Mouse (Mus musculus) left cerebral cortex, postnatal 25 days (tissue): ENCODE results near the gene Plekhb2. TPM values are rescaled to one million over a fixed set of nuclear protein-coding genes. Genes with fewer than 3 reads are reported as not detected.

ENCODE experiments used
- total RNA-seq, 2 experiments: library from RNA; stranded (reverse); gene quantifications; 2 replicates each; pipeline ENCODE4 v1.2.3; 2021

Plekhb2 gene
- total RNA-seq, 2 experiments from 2014 or later: 248 to 261 TPM

Other genes starting within 250 kb of the Plekhb2 start
- 100 to 1,000 TPM; 244 to 252 TPM for gene Fam168b, start 6.9 kb upstream of the Plekhb2 start, total RNA-seq